Mouse (Mus musculus) MEL (cell line): ENCODE data around the gene Kcnk7. TPM values are rescaled to one million over a fixed set of nuclear protein-coding genes. Genes with fewer than 3 reads are reported as not detected.

Experiments used
- DNase-seq: peaks from one replicate; pipeline ENCODE4 v3.0.0; 2011; ENCODE audit warnings: low read depth, low spot score
- H3K27ac ChIP-seq: 2 replicates; pipeline ENCODE4 v1.5.1; 2012; ENCODE audit warnings: low read depth, mild to moderate bottlenecking, control low read depth, low read length, moderate library complexity; ENCODE audit not compliant: control insufficient read depth
- H3K27me3 ChIP-seq, 2 experiments: fragments of 150-350 bp in 1 of 2; sonication (generic) in 1 of 2; 2 replicates each; pipeline ENCODE4 v1.6.1; 2012; ENCODE audit warnings: low read length in 2 of 2, mild to moderate bottlenecking in 2 of 2, improper control_type of control experiment in 1 of 2, moderate library complexity in 1 of 2; ENCODE audit not compliant: insufficient read depth in 2 of 2, control insufficient read depth in 1 of 2
- H3K36me3 ChIP-seq, 2 experiments: 2 replicates each; pipeline ENCODE4 v1.6.1; 2012 to 2014; ENCODE audit warnings: low read length in 2 of 2, improper control_type of control experiment in 1 of 2, inconsistent platforms in 1 of 2, mild to moderate bottlenecking in 1 of 2; ENCODE audit not compliant: insufficient read depth in 2 of 2, control insufficient read depth in 1 of 2
- H3K4me1 ChIP-seq, 2 experiments: fragments of 150-350 bp in 1 of 2; sonication (generic) in 1 of 2; 2 replicates each; pipeline ENCODE4 v1.6.1; 2012; ENCODE audit warnings: low read length in 2 of 2, improper control_type of control experiment in 1 of 2, mild to moderate bottlenecking in 1 of 2; ENCODE audit not compliant: insufficient read depth in 2 of 2, control insufficient read depth in 1 of 2
- H3K4me3 ChIP-seq, 2 experiments: fragments of 150-350 bp in 1 of 2; sonication (generic) in 1 of 2; 2 replicates each; pipeline ENCODE4 v1.5.1; 2012; ENCODE audit warnings: low read depth in 2 of 2, low read length in 2 of 2, mild to moderate bottlenecking in 2 of 2, moderate library complexity in 2 of 2, control low read depth in 1 of 2, improper control_type of control experiment in 1 of 2; ENCODE audit not compliant: control insufficient read depth in 1 of 2, insufficient read depth in 1 of 2
- H3K79me2 ChIP-seq: 2 replicates; pipeline ENCODE4 v1.6.1; 2012; ENCODE audit warnings: mild to moderate bottlenecking, low read length, moderate library complexity; ENCODE audit not compliant: control insufficient read depth, poor library complexity, insufficient read depth
- H3K9ac ChIP-seq: 2 replicates; pipeline ENCODE4 v1.6.1; 2012; ENCODE audit warnings: low read depth, mild to moderate bottlenecking, control low read depth, low read length, moderate library complexity; ENCODE audit not compliant: control insufficient read depth, poor library complexity, severe bottlenecking
- H3K9me3 ChIP-seq: fragments of 150-350 bp; sonication (generic); replicated peaks from 2 replicates; pipeline ENCODE4 v1.6.1; 2012; ENCODE audit warnings: mild to moderate bottlenecking, low read length, improper control_type of control experiment, moderate library complexity; ENCODE audit not compliant: insufficient read depth
- BHLHE40 ChIP-seq: IDR thresholded peaks from 2 replicates; pipeline ENCODE4 v1.6.1; 2012; ENCODE audit warnings: low read depth, mild to moderate bottlenecking, inconsistent platforms, low read length, improper control_type of control experiment, borderline replicate concordance
- CHD1 ChIP-seq: IDR thresholded peaks from 2 replicates; pipeline ENCODE4 v1.6.1; 2012; ENCODE audit warnings: low read depth, mild to moderate bottlenecking, inconsistent platforms, low read length, improper control_type of control experiment
- CHD2 ChIP-seq: IDR thresholded peaks from 2 replicates; pipeline ENCODE4 v1.6.1; 2011; ENCODE audit warnings: low read length, improper control_type of control experiment
- CTCF ChIP-seq, 3 experiments: IDR thresholded peaks in 2 of 3; conservative IDR thresholded peaks in 1 of 3; 2 replicates each; pipeline ENCODE4 v1.5.1; 2011 to 2012; ENCODE audit warnings: low read length in 3 of 3, low read depth in 2 of 3, mild to moderate bottlenecking in 2 of 3, improper control_type of control experiment in 1 of 3, inconsistent platforms in 1 of 3, mixed read lengths in 1 of 3, moderate library complexity in 1 of 3; ENCODE audit not compliant: control insufficient read depth in 1 of 3, insufficient read depth in 1 of 3, poor library complexity in 1 of 3, severe bottlenecking in 1 of 3
- ELF1 ChIP-seq: IDR thresholded peaks from 2 replicates; pipeline ENCODE4 v1.6.1; 2014; ENCODE audit warnings: low read depth, mild to moderate bottlenecking, inconsistent platforms, low read length, improper control_type of control experiment, moderate library complexity
- EP300 ChIP-seq, 2 experiments: IDR thresholded peaks; 2 replicates each; pipeline ENCODE4 v1.6.1; 2011; ENCODE audit warnings: improper control_type of control experiment in 2 of 2, low read length in 2 of 2, low read depth in 1 of 2, mild to moderate bottlenecking in 1 of 2
- ETS1 ChIP-seq: IDR thresholded peaks from 2 replicates; pipeline ENCODE4 v1.6.1; 2012; ENCODE audit warnings: low read depth, mild to moderate bottlenecking, inconsistent platforms, low read length, improper control_type of control experiment, moderate library complexity
- HCFC1 ChIP-seq: IDR thresholded peaks from 2 replicates; pipeline ENCODE4 v1.6.1; 2012; ENCODE audit warnings: low read depth, mild to moderate bottlenecking, inconsistent platforms, low read length, improper control_type of control experiment, moderate library complexity
- KAT2A ChIP-seq: conservative IDR thresholded peaks from 2 replicates; pipeline ENCODE4 v1.6.1; 2012; ENCODE audit warnings: low read depth, low read length, improper control_type of control experiment, inconsistent platforms
- MAX ChIP-seq: IDR thresholded peaks from 2 replicates; pipeline ENCODE4 v1.6.1; 2011; ENCODE audit warnings: low read length, improper control_type of control experiment
- MEF2A ChIP-seq: IDR thresholded peaks from 2 replicates; pipeline ENCODE4 v1.6.1; 2014; ENCODE audit warnings: low read depth, mild to moderate bottlenecking, inconsistent platforms, low read length, improper control_type of control experiment; ENCODE audit not compliant: poor library complexity, insufficient replicate concordance, severe bottlenecking; ENCODE audit errors: extremely low read depth
- MYB ChIP-seq: IDR thresholded peaks from 2 replicates; pipeline ENCODE4 v1.6.1; 2011; ENCODE audit warnings: mild to moderate bottlenecking, low read depth, low read length, improper control_type of control experiment
- MYC ChIP-seq: IDR thresholded peaks from 2 replicates; pipeline ENCODE4 v1.6.1; 2011; ENCODE audit warnings: low read depth, mild to moderate bottlenecking, low read length, improper control_type of control experiment, moderate library complexity
- NELFE ChIP-seq: IDR thresholded peaks from 2 replicates; pipeline ENCODE4 v1.6.1; 2011; ENCODE audit warnings: low read depth, low read length, improper control_type of control experiment
- POLR2A ChIP-seq, 2 experiments: IDR thresholded peaks; 2 replicates each; pipeline ENCODE4 v1.6.1; 2011 to 2012; ENCODE audit warnings: low read length in 2 of 2, mild to moderate bottlenecking in 2 of 2, control low read depth in 1 of 2, improper control_type of control experiment in 1 of 2, low read depth in 1 of 2, moderate library complexity in 1 of 2; ENCODE audit not compliant: control insufficient read depth in 1 of 2, insufficient read depth in 1 of 2, poor library complexity in 1 of 2
- POLR2AphosphoS2 ChIP-seq: IDR thresholded peaks from 2 replicates; pipeline ENCODE4 v1.6.1; 2011; ENCODE audit warnings: low read length, improper control_type of control experiment
- POLR2AphosphoS5 ChIP-seq: IDR thresholded peaks from 2 replicates; pipeline ENCODE4 v1.6.1; 2012; ENCODE audit warnings: low read depth, borderline replicate concordance, mild to moderate bottlenecking, inconsistent platforms, low read length, moderate library complexity, mixed read lengths
- RAD21 ChIP-seq: IDR thresholded peaks from 2 replicates; pipeline ENCODE4 v1.6.1; 2011; ENCODE audit warnings: mild to moderate bottlenecking, low read depth, low read length, improper control_type of control experiment
- TAL1 ChIP-seq: IDR thresholded peaks from 2 replicates; pipeline ENCODE4 v1.6.1; 2012; ENCODE audit warnings: mild to moderate bottlenecking, inconsistent platforms, low read length, moderate library complexity, mixed read lengths
- TBP ChIP-seq: IDR thresholded peaks from 2 replicates; pipeline ENCODE4 v1.8.0; 2011; ENCODE audit warnings: low read depth, low read length, improper control_type of control experiment
- TCF12 ChIP-seq: IDR thresholded peaks from 2 replicates; pipeline ENCODE4 v1.6.1; 2014; ENCODE audit warnings: low read depth, mild to moderate bottlenecking, inconsistent platforms, low read length, improper control_type of control experiment, moderate library complexity
- UBTF ChIP-seq: IDR thresholded peaks from 2 replicates; pipeline ENCODE4 v1.6.1; 2012; ENCODE audit warnings: low read depth, mild to moderate bottlenecking, inconsistent platforms, low read length, improper control_type of control experiment, moderate library complexity, borderline replicate concordance; ENCODE audit not compliant: insufficient read depth
- ZNF384 ChIP-seq: IDR thresholded peaks from 2 replicates; pipeline ENCODE4 v1.6.1; 2012; ENCODE audit warnings: low read depth, mild to moderate bottlenecking, inconsistent platforms, low read length, improper control_type of control experiment
- polyA plus RNA-seq, 2 experiments: library from polyadenylated mRNA; stranded (reverse) in 1 of 2; unstranded in 1 of 2; fragments of >175 nt in 1 of 2; fragments of >200 nt in 1 of 2; gene quantifications; 2 replicates each; pipeline versions ENCODE4 v1.2.1 to v1.2.4; 2012; ENCODE audit warnings: low replicate concordance in 2 of 2, low read depth in 1 of 2; ENCODE audit not compliant: insufficient read length in 2 of 2, insufficient read depth in 1 of 2, missing spikeins in 1 of 2
- total RNA-seq: library from RNA; depleted of rRNA; stranded (reverse); fragments of 300-350 nt; gene quantifications from 2 replicates; pipeline ENCODE4 v1.2.3, GENCODE M21; 2012

Kcnk7 gene
- total and polyA plus RNA-seq, 3 experiments: 0.23 to 0.60 TPM; not detected in 1

DNA sequence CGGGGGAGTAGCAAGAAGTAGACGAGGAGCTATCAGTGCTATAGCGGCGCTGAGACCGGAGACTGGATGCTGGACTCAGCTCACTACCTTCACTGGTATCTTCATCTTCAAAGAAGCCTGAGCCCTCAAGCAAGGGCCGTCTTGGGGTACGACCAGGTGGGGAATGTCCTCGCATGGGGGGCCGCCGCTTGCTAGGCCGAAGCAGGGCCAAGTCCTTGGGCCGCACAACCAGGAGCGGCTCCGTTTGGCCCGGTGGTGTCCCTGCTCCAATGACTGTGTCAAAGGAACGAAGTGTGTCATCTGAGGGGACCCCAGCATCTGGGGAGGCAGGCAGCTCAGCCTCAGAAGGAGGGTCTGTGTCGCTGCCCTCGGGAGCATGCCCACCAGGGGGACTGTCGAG lies 18.7 kb upstream of the Kcnk7 start:
- TF ChIP-seq HCFC1: no peak
- no peak for TF ChIP-seq EP300 (IDR thresholded peaks at IDR 0.05; ENCODE audit: low read depth in 1 of 2, low read length in 2 of 2)
- TF ChIP-seq CTCF (IDR thresholded peaks at IDR 0.05 in 2 of 3, conservative IDR thresholded peaks at IDR 0.05 in 1 of 3; ENCODE audit: control insufficient read depth in 1 of 3, insufficient read depth in 1 of 3, low read depth in 2 of 3, low read length in 3 of 3, poor library complexity in 1 of 3, severe bottlenecking in 1 of 3): no peak
- TF ChIP-seq MEF2A: no peak
- TF ChIP-seq MAX: no peak
- TF ChIP-seq ZNF384: no peak
- TF ChIP-seq ETS1: no peak
- Histone ChIP-seq H3K9ac (no peak overlapping the region), H3K4me3 (no peak overlapping the region), H3K27ac (no peak overlapping the region), H3K36me3 (peaks cover 0 to 2% of the 10 kb centered on the region in 2 experiments; a peak in 2 of 4 replicates), H3K9me3 (no peaks in the 10 kb centered on the region), H3K27me3 (no peaks in the 10 kb centered on the region), H3K79me2 (peaks cover 19% of the 10 kb centered on the region), H3K4me1 (peaks cover 2 to 6% of the 10 kb centered on the region in 2 experiments; a peak in 3 of 4 replicates)
- no peak for DNase-seq

DNA sequence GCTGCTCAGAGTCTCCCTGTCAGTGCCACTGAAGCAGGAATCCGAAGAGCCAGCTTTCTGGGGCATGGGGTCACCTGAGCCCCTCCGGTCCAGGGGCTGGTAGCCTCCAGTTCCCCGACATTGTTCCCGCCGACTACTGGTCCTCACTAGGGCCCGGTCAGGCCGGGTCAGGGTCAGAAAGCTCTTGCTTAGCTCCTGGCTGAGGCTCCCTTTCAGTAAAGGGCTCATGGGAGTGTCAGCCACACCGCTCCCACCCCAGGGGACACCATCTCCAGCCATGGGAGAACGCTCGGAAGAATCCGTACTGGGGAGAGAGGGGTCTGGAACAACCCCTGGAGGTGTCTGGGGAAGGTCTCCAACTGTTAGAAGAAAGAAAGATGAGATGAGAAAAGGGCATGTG lies 18.3 kb upstream of the Kcnk7 start:
- Histone ChIP-seq H3K27ac (no peak overlapping the region), H3K79me2 (peaks cover 24% of the 10 kb centered on the region), H3K9ac (no peak overlapping the region), H3K4me1 (peaks cover 2 to 10% of the 10 kb centered on the region in 2 experiments; a peak in 3 of 4 replicates), H3K27me3 (no peaks in the 10 kb centered on the region), H3K36me3 (peaks cover 2 to 3% of the 10 kb centered on the region in 2 experiments; a peak in 1 of 4 replicates), H3K9me3 (no peaks in the 10 kb centered on the region), H3K4me3 (no peak overlapping the region)
- no peak for DNase-seq
- no peak for TF ChIP-seq TBP
- TF ChIP-seq RAD21: no peak
- no peak for TF ChIP-seq BHLHE40
- no peak for TF ChIP-seq CHD1
- no peak for TF ChIP-seq MYB
- TF ChIP-seq POLR2AphosphoS5: no peak
- TF ChIP-seq UBTF: no peak
- TF ChIP-seq ELF1: no peak
- no peak for TF ChIP-seq MYC
- TF ChIP-seq NELFE: no peak
- no peak for TF ChIP-seq KAT2A
- TF ChIP-seq TAL1: no peak
- TF ChIP-seq POLR2A (IDR thresholded peaks at IDR 0.05; ENCODE audit: control insufficient read depth in 1 of 2, insufficient read depth in 1 of 2, low read depth in 1 of 2, low read length in 2 of 2, poor library complexity in 1 of 2): no peak
- TF ChIP-seq TCF12: no peak
- TF ChIP-seq CHD2: no peak
- no peak for TF ChIP-seq POLR2AphosphoS2
- TF ChIP-seq CTCF (IDR thresholded peaks at IDR 0.05 in 2 of 3, conservative IDR thresholded peaks at IDR 0.05 in 1 of 3; ENCODE audit: control insufficient read depth in 1 of 3, insufficient read depth in 1 of 3, low read depth in 2 of 3, low read length in 3 of 3, poor library complexity in 1 of 3, severe bottlenecking in 1 of 3): no peak
- TF ChIP-seq EP300 (IDR thresholded peaks at IDR 0.05; ENCODE audit: low read depth in 1 of 2, low read length in 2 of 2): no peak
- no peak for TF ChIP-seq HCFC1
- TF ChIP-seq, all 39 proteins: peak for 0
